Mouse (Mus musculus): ENCODE results near the gene Prmt3. TPM values are rescaled to one million over a fixed set of nuclear protein-coding genes. Genes with fewer than 3 reads are reported as not detected.
A peak's percentile ranks its signal among the peaks of the same experiment; 100 is the strongest.

Prmt3 gene
- polyA plus RNA-seq, 1 experiment from 2014 or later = 62.8 TPM

- H3K27ac ChIP-seq (ENCODE audit: low read length) = no peak overlapping the region
- 63% methylated on average over 3 of the region's 3 CpGs for WGBS
- H3K9ac ChIP-seq (replicated peaks; ENCODE audit: low read length) = no peak overlapping the region
- H3K27me3 ChIP-seq (ENCODE audit: insufficient read depth, low read length) = no peaks in the 10 kb centered on the region
- H3K4me2 ChIP-seq (replicated peaks; ENCODE audit: low read depth, low read length) = no peak overlapping the region
- no peak for ATAC-seq (ENCODE audit: low FRiP score, low TSS enrichment)
- H3K4me3 ChIP-seq (ENCODE audit: low read length) = no peak overlapping the region
- no peaks in the 10 kb centered on the region for H3K9me3 ChIP-seq (ENCODE audit: low read length)
- H3K36me3 ChIP-seq (ENCODE audit: insufficient read depth, low read length) = no peaks in the 10 kb centered on the region
- no peaks in the 10 kb centered on the region for H3K4me1 ChIP-seq (ENCODE audit: insufficient read depth, low read length)
Measured at GRCm38 (mm10) chr7:49863753-49864152, 85.6 kb downstream of the Prmt3 start.

GRCm38 (mm10) chr7:49869656-49870055 lies 91.5 kb downstream of the Prmt3 start:
- H3K27ac ChIP-seq (ENCODE audit: low read length) = no peak overlapping the region
- no peaks in the 10 kb centered on the region for H3K36me3 ChIP-seq (ENCODE audit: insufficient read depth, low read length)
- WGBS = 69% methylated on average over 5 of the region's 5 CpGs
- H3K9me3 ChIP-seq (ENCODE audit: low read length) = no peaks in the 10 kb centered on the region
- no peak for ATAC-seq (ENCODE audit: low FRiP score, low TSS enrichment)
- H3K4me1 ChIP-seq (ENCODE audit: insufficient read depth, low read length) = no peaks in the 10 kb centered on the region
- no peaks in the 10 kb centered on the region for H3K27me3 ChIP-seq (ENCODE audit: insufficient read depth, low read length)
- no peak overlapping the region for H3K9ac ChIP-seq (replicated peaks; ENCODE audit: low read length)
- no peak overlapping the region for H3K4me3 ChIP-seq (ENCODE audit: low read length)
- H3K4me2 ChIP-seq (replicated peaks; ENCODE audit: low read depth, low read length) = no peak overlapping the region

- Histone ChIP-seq H3K4me3 (ENCODE audit: low read length) (no peak overlapping the region), H3K4me1 (ENCODE audit: insufficient read depth, low read length) (no peaks in the 10 kb centered on the region), H3K27me3 (ENCODE audit: insufficient read depth, low read length) (no peaks in the 10 kb centered on the region), H3K4me2 (replicated peaks; ENCODE audit: low read depth, low read length) (no peak overlapping the region), H3K9me3 (ENCODE audit: low read length) (no peaks in the 10 kb centered on the region), H3K27ac (ENCODE audit: low read length) (no peak overlapping the region), H3K36me3 (ENCODE audit: insufficient read depth, low read length) (no peaks in the 10 kb centered on the region), H3K9ac (replicated peaks; ENCODE audit: low read length) (no peak overlapping the region)
- WGBS = 76% methylated on average over 3 of the region's 3 CpGs
- no peak for ATAC-seq (ENCODE audit: low FRiP score, low TSS enrichment)
Measured at GRCm38 (mm10) chr7:49870276-49870675, 92.1 kb downstream of the Prmt3 start.

- Histone ChIP-seq H3K36me3 (ENCODE audit: insufficient read depth, low read length) (no peaks in the 10 kb centered on the region), H3K27me3 (ENCODE audit: insufficient read depth, low read length) (no peaks in the 10 kb centered on the region), H3K27ac (ENCODE audit: low read length) (no peak overlapping the region), H3K9ac (replicated peaks; ENCODE audit: low read length) (no peak overlapping the region), H3K4me1 (ENCODE audit: insufficient read depth, low read length) (peaks cover 7% of the 10 kb centered on the region), H3K9me3 (ENCODE audit: low read length) (no peaks in the 10 kb centered on the region), H3K4me2 (replicated peaks; ENCODE audit: low read depth, low read length) (no peak overlapping the region), H3K4me3 (ENCODE audit: low read length) (no peak overlapping the region)
- 80% methylated on average over 5 of the region's 5 CpGs for WGBS
- ATAC-seq (ENCODE audit: low FRiP score, low TSS enrichment) = no peak
Measured at GRCm38 (mm10) chr7:49877307-49877706, 99.2 kb downstream of the Prmt3 start.

GRCm38 (mm10) chr7:49879051-49879450 lies 100.9 kb downstream of the Prmt3 start:
- Histone ChIP-seq H3K4me1 (ENCODE audit: insufficient read depth, low read length) (peaks cover 15% of the 10 kb centered on the region), H3K27ac (ENCODE audit: low read length) (no peak overlapping the region), H3K9ac (replicated peaks; ENCODE audit: low read length) (no peak overlapping the region), H3K4me2 (replicated peaks; ENCODE audit: low read depth, low read length) (no peak overlapping the region), H3K36me3 (ENCODE audit: insufficient read depth, low read length) (no peaks in the 10 kb centered on the region), H3K4me3 (ENCODE audit: low read length) (no peak overlapping the region), H3K9me3 (ENCODE audit: low read length) (no peaks in the 10 kb centered on the region), H3K27me3 (ENCODE audit: insufficient read depth, low read length) (no peaks in the 10 kb centered on the region)
- WGBS = 84% methylated on average over 13 of the region's 13 CpGs
- ATAC-seq (ENCODE audit: low FRiP score, low TSS enrichment) = no peak

GRCm38 (mm10) chr7:49879998-49880707 lies 102.0 kb downstream of the Prmt3 start:
- Histone ChIP-seq H3K4me2 (replicated peaks; ENCODE audit: low read depth, low read length) (no peak overlapping the region), H3K4me3 (ENCODE audit: low read length) (no peak overlapping the region), H3K9ac (replicated peaks; ENCODE audit: low read length) (no peak overlapping the region), H3K36me3 (ENCODE audit: insufficient read depth, low read length) (no peaks in the 10 kb centered on the region), H3K27ac (ENCODE audit: low read length) (no peak overlapping the region), H3K9me3 (ENCODE audit: low read length) (no peaks in the 10 kb centered on the region), H3K4me1 (ENCODE audit: insufficient read depth, low read length) (peaks cover 15% of the 10 kb centered on the region), H3K27me3 (ENCODE audit: insufficient read depth, low read length) (no peaks in the 10 kb centered on the region)
- peak; percentile 80 for ATAC-seq (ENCODE audit: low FRiP score, low TSS enrichment)
- 62% methylated on average over 8 of the region's 8 CpGs for WGBS

GRCm38 (mm10) chr7:49882288-49882687 lies 104.1 kb downstream of the Prmt3 start:
- no peak overlapping the region for H3K4me3 ChIP-seq (ENCODE audit: low read length)
- 15% methylated on average over 4 of the region's 4 CpGs for WGBS
- H3K4me1 ChIP-seq (ENCODE audit: insufficient read depth, low read length) = peaks cover 15% of the 10 kb centered on the region
- no peak overlapping the region for H3K27ac ChIP-seq (ENCODE audit: low read length)
- H3K36me3 ChIP-seq (ENCODE audit: insufficient read depth, low read length) = no peaks in the 10 kb centered on the region
- ATAC-seq (ENCODE audit: low FRiP score, low TSS enrichment) = peak; percentile 48
- H3K27me3 ChIP-seq (ENCODE audit: insufficient read depth, low read length) = no peaks in the 10 kb centered on the region
- no peak overlapping the region for H3K4me2 ChIP-seq (replicated peaks; ENCODE audit: low read depth, low read length)
- no peaks in the 10 kb centered on the region for H3K9me3 ChIP-seq (ENCODE audit: low read length)
- H3K9ac ChIP-seq (replicated peaks; ENCODE audit: low read length) = no peak overlapping the region

GRCm38 (mm10) chr7:49882694-49883389 lies 104.7 kb downstream of the Prmt3 start:
- ATAC-seq (ENCODE audit: low FRiP score, low TSS enrichment) = no peak
- Histone ChIP-seq H3K4me3 (ENCODE audit: low read length) (no peak overlapping the region), H3K9ac (replicated peaks; ENCODE audit: low read length) (no peak overlapping the region), H3K4me1 (ENCODE audit: insufficient read depth, low read length) (peaks cover 15% of the 10 kb centered on the region), H3K27me3 (ENCODE audit: insufficient read depth, low read length) (no peaks in the 10 kb centered on the region), H3K4me2 (replicated peaks; ENCODE audit: low read depth, low read length) (peak overlapping the region; percentile 16; the same call in 1 of the 2 replicates), H3K36me3 (ENCODE audit: insufficient read depth, low read length) (no peaks in the 10 kb centered on the region), H3K27ac (ENCODE audit: low read length) (no peak overlapping the region), H3K9me3 (ENCODE audit: low read length) (no peaks in the 10 kb centered on the region)
- 19% methylated on average over 16 of the region's 16 CpGs for WGBS

GRCm38 (mm10) chr7:49887776-49888390 lies 109.7 kb downstream of the Prmt3 start:
- no peak overlapping the region for H3K9ac ChIP-seq (replicated peaks; ENCODE audit: low read length)
- H3K36me3 ChIP-seq (ENCODE audit: insufficient read depth, low read length) = no peaks in the 10 kb centered on the region
- H3K4me2 ChIP-seq (replicated peaks; ENCODE audit: low read depth, low read length) = no peak overlapping the region
- H3K4me1 ChIP-seq (ENCODE audit: insufficient read depth, low read length) = peaks cover 3% of the 10 kb centered on the region
- H3K27ac ChIP-seq (ENCODE audit: low read length) = no peak overlapping the region
- H3K27me3 ChIP-seq (ENCODE audit: insufficient read depth, low read length) = no peaks in the 10 kb centered on the region
- no peak for ATAC-seq (ENCODE audit: low FRiP score, low TSS enrichment)
- WGBS = 74% methylated on average over 2 of the region's 2 CpGs
- no peaks in the 10 kb centered on the region for H3K9me3 ChIP-seq (ENCODE audit: low read length)
- no peak overlapping the region for H3K4me3 ChIP-seq (ENCODE audit: low read length)

GRCm38 (mm10) chr7:49894786-49895185 lies 116.6 kb downstream of the Prmt3 start:
- WGBS = 71% methylated on average over 2 of the region's 2 CpGs
- no peak for ATAC-seq (ENCODE audit: low FRiP score, low TSS enrichment)

More at GRCm38 (mm10) chr7:49894786-49895185, 116.6 kb downstream of the Prmt3 start:
- Histone ChIP-seq H3K27ac (ENCODE audit: low read length) (no peak overlapping the region), H3K27me3 (ENCODE audit: insufficient read depth, low read length) (no peaks in the 10 kb centered on the region), H3K4me2 (replicated peaks; ENCODE audit: low read depth, low read length) (no peak overlapping the region), H3K9me3 (ENCODE audit: low read length) (no peaks in the 10 kb centered on the region), H3K4me1 (ENCODE audit: insufficient read depth, low read length) (no peaks in the 10 kb centered on the region), H3K4me3 (ENCODE audit: low read length) (no peak overlapping the region), H3K36me3 (ENCODE audit: insufficient read depth, low read length) (no peaks in the 10 kb centered on the region), H3K9ac (replicated peaks; ENCODE audit: low read length) (no peak overlapping the region)

Data from kidney, embryonic 16.5 days (tissue).